8 mouse cellular contexts compared by ENCODE assay signal in genomic region chr7:141048226-141049218, GRCm38 (mm10). TPM values are rescaled to one million over a fixed set of nuclear protein-coding genes. Genes with fewer than 3 reads are reported as not detected.
A peak's percentile ranks its signal among the peaks of the same experiment; 100 is the strongest.
DNase-seq lines count a peak whose midpoint lies in the region; ATAC-seq lines count a peak whose summit lies in the region.

No protein-coding gene starts in this region.

- H3K27me3 ChIP-seq in embryonic facial prominence, embryonic 11.5 days (ENCODE audit: control insufficient read depth, insufficient read depth, low read length): no peaks in the 10 kb centered on the region
- H3K27me3 ChIP-seq in limb, embryonic 10.5 days (ENCODE audit: low read depth, poor library complexity, severe bottlenecking): no peaks in the 10 kb centered on the region
- H3K27me3 ChIP-seq in midbrain, embryonic 12.5 days: 0 out of 2 replicates have a peak, but pooled peaks cover 5% of the 10 kb centered on the region

- ATAC-seq in embryonic facial prominence, embryonic 11.5 days (replicated peaks; ENCODE audit: insufficient number of reproducible peaks, low FRiP score, low TSS enrichment, low read depth): peak; percentile 79
- peak; percentile 88 for ATAC-seq in midbrain, embryonic 12.5 days (ENCODE audit: low FRiP score, low read depth)

- H3K27ac ChIP-seq in embryonic facial prominence, embryonic 11.5 days (replicated peaks; ENCODE audit: low read depth, low read length): no peak overlapping the region
- H3K27ac ChIP-seq in limb, embryonic 10.5 days: peak overlapping the region; percentile 57; the same call in 1 of the 2 replicates
- H3K27ac ChIP-seq in midbrain, embryonic 12.5 days (replicated peaks): no peak overlapping the region

- peak; percentile 80 for DNase-seq in 3134 (ENCODE audit: extremely low read depth, insufficient read length, low spot score)
- peak; percentile 92 for DNase-seq in adrenal gland, postnatal 25 days
- peak; percentile 94 for DNase-seq in embryonic facial prominence, embryonic 11.5 days (ENCODE audit: low spot score)
- DNase-seq in heart, adult 11 months: peak; percentile 99
- peak; percentile 84 for DNase-seq in kidney, adult 11 months
- peak; percentile 97 for DNase-seq in limb, embryonic 10.5 days (ENCODE audit: low spot score)
- peak; percentile 94 for DNase-seq in skeletal muscle tissue, adult 2 months (ENCODE audit: low read depth, low spot score)

- peak overlapping the region; percentile 39 for H3K9ac ChIP-seq in embryonic facial prominence, embryonic 11.5 days (replicated peaks; ENCODE audit: low read length)
- peak overlapping the region; percentile 43; the same call in 1 of the 2 replicates for H3K9ac ChIP-seq in midbrain, embryonic 12.5 days (replicated peaks)

- 9% methylated on average over 21 of the region's 21 CpGs for WGBS in embryonic facial prominence, embryonic 11.5 days
- 14% methylated on average over 21 of the region's 21 CpGs for WGBS in limb, embryonic 10.5 days
- WGBS in midbrain, embryonic 12.5 days: 12% methylated on average over 21 of the region's 21 CpGs

- H3K9me3 ChIP-seq in embryonic facial prominence, embryonic 11.5 days (replicated peaks; ENCODE audit: control insufficient read depth, low read length): no peaks in the 10 kb centered on the region
- no peaks in the 10 kb centered on the region for H3K9me3 ChIP-seq in limb, embryonic 10.5 days (replicated peaks)
- no peaks in the 10 kb centered on the region for H3K9me3 ChIP-seq in midbrain, embryonic 12.5 days

- no peaks in the 10 kb centered on the region for H3K36me3 ChIP-seq in embryonic facial prominence, embryonic 11.5 days (replicated peaks; ENCODE audit: control insufficient read depth, insufficient read depth, low read depth, low read length)
- H3K36me3 ChIP-seq in limb, embryonic 10.5 days: no peaks in the 10 kb centered on the region
- H3K36me3 ChIP-seq in midbrain, embryonic 12.5 days: no peaks in the 10 kb centered on the region

- peak overlapping the region; percentile 30 for H3K4me3 ChIP-seq in embryonic facial prominence, embryonic 11.5 days (ENCODE audit: low read depth, low read length)
- H3K4me3 ChIP-seq in limb, embryonic 10.5 days: peak overlapping the region; percentile 48
- H3K4me3 ChIP-seq in midbrain, embryonic 12.5 days: peak overlapping the region; percentile 36

- no peaks in the 10 kb centered on the region; the same call in none of the 2 replicates for H3K4me1 ChIP-seq in embryonic facial prominence, embryonic 11.5 days (ENCODE audit: control insufficient read depth, insufficient read depth, low read length)
- H3K4me1 ChIP-seq in limb, embryonic 10.5 days: peaks cover 21% of the 10 kb centered on the region
- H3K4me1 ChIP-seq in midbrain, embryonic 12.5 days: peaks cover 13% of the 10 kb centered on the region

- peak overlapping the region; percentile 82 for H3K4me2 ChIP-seq in embryonic facial prominence, embryonic 11.5 days (ENCODE audit: low read depth, low read length)
- peak overlapping the region; percentile 73 for H3K4me2 ChIP-seq in midbrain, embryonic 12.5 days (replicated peaks)

RNA-seq across cellular contexts. Expression of gene B4galnt4, which starts 12.4 kb away (rescaled TPM):
- total RNA-seq in adrenal gland, postnatal 25 days (2021): 2.5 and 3.6 TPM in 2 replicates
- polyA plus RNA-seq in embryonic facial prominence, embryonic 11.5 days (2014; fragmentation: Nextera tagmentation; extraction: Ambion mirVana): 15.8 and 19.4 TPM in 2 replicates
- polyA plus RNA-seq in limb, embryonic 10.5 days (2016; fragmentation: Nextera tagmentation; extraction: Ambion mirVana): 26.2 and 30.7 TPM in 2 replicates
- 41.9 and 45.3 TPM in 2 replicates for polyA plus RNA-seq in midbrain, embryonic 12.5 days (2016; fragmentation: Nextera tagmentation; extraction: Ambion mirVana)

RNA-seq across cellular contexts. Expression of gene Gm17387, which starts 19.6 kb away (rescaled TPM):
- total RNA-seq in adrenal gland, postnatal 25 days (2021): not detected in 2 replicates
- not detected in 2 replicates for polyA plus RNA-seq in embryonic facial prominence, embryonic 11.5 days (2014; fragmentation: Nextera tagmentation; extraction: Ambion mirVana)
- not detected in 2 replicates for polyA plus RNA-seq in limb, embryonic 10.5 days (2016; fragmentation: Nextera tagmentation; extraction: Ambion mirVana)
- polyA plus RNA-seq in midbrain, embryonic 12.5 days (2016; fragmentation: Nextera tagmentation; extraction: Ambion mirVana): not detected in 2 replicates

RNA-seq across cellular contexts. Expression of gene Pkp3, which starts 29.5 kb away (rescaled TPM):
- 0.86 and 1.2 TPM in 2 replicates for total RNA-seq in adrenal gland, postnatal 25 days (2021)
- polyA plus RNA-seq in embryonic facial prominence, embryonic 11.5 days (2014; fragmentation: Nextera tagmentation; extraction: Ambion mirVana): 3.1 and 3.5 TPM in 2 replicates
- polyA plus RNA-seq in limb, embryonic 10.5 days (2016; fragmentation: Nextera tagmentation; extraction: Ambion mirVana): 6.0 and 8.2 TPM in 2 replicates
- polyA plus RNA-seq in midbrain, embryonic 12.5 days (2016; fragmentation: Nextera tagmentation; extraction: Ambion mirVana): 1.6 and 1.8 TPM in 2 replicates

RNA-seq across cellular contexts. Expression of gene Ifitm6, which starts 30.8 kb away (rescaled TPM):
- total RNA-seq in adrenal gland, postnatal 25 days (2021): not detected in 2 replicates
- polyA plus RNA-seq in embryonic facial prominence, embryonic 11.5 days (2014; fragmentation: Nextera tagmentation; extraction: Ambion mirVana): not detected in 2 replicates
- 0.31 TPM in 1 of 2 replicates, not detected in the other for polyA plus RNA-seq in limb, embryonic 10.5 days (2016; fragmentation: Nextera tagmentation; extraction: Ambion mirVana)
- 0.29 TPM in 1 of 2 replicates, not detected in the other for polyA plus RNA-seq in midbrain, embryonic 12.5 days (2016; fragmentation: Nextera tagmentation; extraction: Ambion mirVana)

RNA-seq across cellular contexts. Expression of gene Ifitm3, which starts 38.0 kb away (rescaled TPM):
- 103 and 109 TPM in 2 replicates for total RNA-seq in adrenal gland, postnatal 25 days (2021)
- polyA plus RNA-seq in embryonic facial prominence, embryonic 11.5 days (2014; fragmentation: Nextera tagmentation; extraction: Ambion mirVana): 29.8 and 36.5 TPM in 2 replicates
- 54.0 and 56.4 TPM in 2 replicates for polyA plus RNA-seq in limb, embryonic 10.5 days (2016; fragmentation: Nextera tagmentation; extraction: Ambion mirVana)
- polyA plus RNA-seq in midbrain, embryonic 12.5 days (2016; fragmentation: Nextera tagmentation; extraction: Ambion mirVana): 16.2 and 17.9 TPM in 2 replicates
